Mouse (Mus musculus): Measurements from ENCODE around the gene Oprl1.

DNA sequence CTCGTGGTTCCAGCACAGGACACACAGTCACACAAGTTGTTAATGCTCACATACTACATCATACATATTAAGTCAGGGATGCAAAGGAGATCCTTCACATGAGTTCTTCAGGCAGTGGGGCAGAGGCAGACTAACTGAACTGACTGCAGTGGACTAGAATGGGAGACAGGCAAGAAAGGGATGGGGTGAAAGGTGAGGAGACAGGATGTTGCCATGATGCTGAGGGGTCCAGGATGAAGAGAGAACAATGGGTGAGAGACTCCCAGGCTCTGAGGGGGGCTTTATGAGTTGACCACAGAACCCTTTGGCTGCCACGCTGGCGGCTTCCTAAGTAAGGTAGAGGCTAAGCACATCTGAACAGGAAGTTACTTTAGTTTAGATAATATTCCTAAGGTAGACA, 20.2 kb upstream of the Oprl1 start:
- TF ChIP-seq CTCF (IDR thresholded peaks at IDR 0.05; ENCODE audit: borderline replicate concordance, insufficient read depth, low read length) (no peak), POLR2A (IDR thresholded peaks at IDR 0.05; ENCODE audit: low read depth, low read length) (no peak)

Measured in embryonic fibroblast, embryonic 13.5 days (primary cell).